Mouse (Mus musculus) intestine, embryonic 16.5 days (tissue): ENCODE results near the gene Trhde. TPM values are rescaled to one million over a fixed set of nuclear protein-coding genes. Genes with fewer than 3 reads are reported as not detected.

Experiments used
- ATAC-seq: fragments of 200-750 bp; cut with Nextera tagmentation; 2 replicates; pipeline ENCODE4 v1.8.0; 2017; ENCODE audit warnings: moderate TSS enrichment, moderate library complexity
- H3K27ac ChIP-seq: fragments of 300-500 bp; sonication (generic); 2 replicates; pipeline ENCODE4 v1.5.1; 2014; ENCODE audit warnings: mild to moderate bottlenecking, low read length
- H3K27me3 ChIP-seq: fragments of 300-500 bp; sonication (generic); replicated peaks from 2 replicates; pipeline ENCODE4 v1.6.1; 2014; ENCODE audit warnings: low read length, control low read depth, mixed read lengths; ENCODE audit not compliant: control insufficient read depth, insufficient read depth
- H3K36me3 ChIP-seq: fragments of 300-500 bp; sonication (generic); 2 replicates; pipeline ENCODE4 v1.6.1; 2014; ENCODE audit warnings: low read length, control low read depth; ENCODE audit not compliant: control insufficient read depth, insufficient read depth
- H3K4me1 ChIP-seq: fragments of 300-500 bp; sonication (generic); 2 replicates; pipeline ENCODE4 v1.6.1; 2014; ENCODE audit warnings: low read length, control low read depth, mixed read lengths; ENCODE audit not compliant: control insufficient read depth, insufficient read depth
- H3K4me2 ChIP-seq: fragments of 300-500 bp; sonication (generic); 2 replicates; pipeline ENCODE4 v1.6.1; 2014; ENCODE audit warnings: low read depth, low read length, control low read depth
- H3K4me3 ChIP-seq: fragments of 300-500 bp; sonication (generic); 2 replicates; pipeline ENCODE4 v1.5.1; 2014; ENCODE audit warnings: mild to moderate bottlenecking, low read length
- H3K9ac ChIP-seq: fragments of 300-500 bp; sonication (generic); 2 replicates; pipeline ENCODE4 v1.6.1; 2014; ENCODE audit warnings: low read depth, low read length
- H3K9me3 ChIP-seq: fragments of 300-500 bp; sonication (generic); 2 replicates; pipeline ENCODE4 v1.6.1; 2016; ENCODE audit warnings: low read length, control low read depth; ENCODE audit not compliant: control insufficient read depth
- WGBS: fragments of 180-500 bp; shearing (Covaris S2); extraction: QIAGEN DNeasy Blood & Tissue Kit; methylation state at CpG from one replicate; pipeline ENCODE4 v1.1.7; 2014; 5-methylcytosine and 5-hydroxymethylcytosine counted together
- polyA plus RNA-seq: library from polyadenylated mRNA; unstranded; fragments of >200 nt; fragmentation: Nextera tagmentation; extraction: Ambion mirVana; gene quantifications from 2 replicates; pipeline ENCODE4 v1.2.1, GENCODE M21; 2015

Trhde gene
- polyA plus RNA-seq, 1 experiment from 2014 or later, result 0.27 TPM

DNA sequence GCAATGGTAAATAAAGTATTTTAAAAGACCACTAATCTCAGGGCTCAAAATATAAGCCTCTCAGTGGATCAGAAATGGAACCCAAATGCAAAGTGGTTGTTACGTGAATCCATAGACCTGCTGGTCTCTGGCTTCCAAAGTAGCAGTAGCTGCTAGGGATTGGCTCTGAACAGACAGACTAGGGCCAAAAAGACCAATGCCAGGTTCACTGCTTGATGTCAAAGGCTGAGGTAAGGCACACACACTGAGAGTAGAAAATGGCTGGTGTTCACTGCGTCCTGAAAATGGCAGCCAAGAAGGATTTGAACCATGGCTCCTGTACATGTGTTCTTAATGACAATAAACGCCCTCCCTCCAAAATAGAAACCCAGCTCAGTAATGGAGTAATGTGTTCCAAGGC lies 209.1 kb downstream of the Trhde start:
- 84% methylated on average over 3 of the region's 3 CpGs for WGBS
- H3K9me3 ChIP-seq, result no peaks in the 10 kb centered on the region
- ATAC-seq, result no peak
- no peaks in the 10 kb centered on the region for H3K36me3 ChIP-seq
- H3K4me2 ChIP-seq, result no peak overlapping the region
- no peak overlapping the region for H3K27ac ChIP-seq
- no peaks in the 10 kb centered on the region for H3K4me1 ChIP-seq
- no peak overlapping the region for H3K9ac ChIP-seq
- H3K4me3 ChIP-seq, result no peak overlapping the region
- H3K27me3 ChIP-seq, result no peaks in the 10 kb centered on the region

DNA sequence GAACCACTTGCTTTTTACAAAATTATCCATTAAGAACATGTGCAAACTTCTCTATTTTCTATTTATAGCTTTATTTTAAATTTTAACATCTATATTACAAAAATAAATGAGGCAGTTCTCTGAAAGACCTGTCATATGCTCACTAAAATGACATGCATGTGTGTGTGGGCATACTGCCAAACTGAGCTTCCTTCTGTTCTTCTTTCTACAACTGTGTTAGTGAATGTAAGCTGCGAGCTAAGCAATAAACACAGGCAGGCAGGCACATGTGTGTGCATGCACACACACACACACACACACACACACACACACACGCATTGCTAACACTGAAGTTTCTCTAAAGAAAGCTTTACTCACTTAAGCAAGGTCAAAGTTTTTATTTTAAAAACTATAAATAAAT lies 223.2 kb downstream of the Trhde start:
- 73% methylated on average over 2 of the region's 2 CpGs for WGBS
- no peaks in the 10 kb centered on the region for H3K27me3 ChIP-seq
- H3K36me3 ChIP-seq, result no peaks in the 10 kb centered on the region
- no peaks in the 10 kb centered on the region for H3K4me1 ChIP-seq
- no peak overlapping the region for H3K4me2 ChIP-seq
- no peak overlapping the region for H3K9ac ChIP-seq
- no peak overlapping the region for H3K27ac ChIP-seq
- ATAC-seq, result no peak
- H3K9me3 ChIP-seq, result no peaks in the 10 kb centered on the region
- H3K4me3 ChIP-seq, result no peak overlapping the region

DNA sequence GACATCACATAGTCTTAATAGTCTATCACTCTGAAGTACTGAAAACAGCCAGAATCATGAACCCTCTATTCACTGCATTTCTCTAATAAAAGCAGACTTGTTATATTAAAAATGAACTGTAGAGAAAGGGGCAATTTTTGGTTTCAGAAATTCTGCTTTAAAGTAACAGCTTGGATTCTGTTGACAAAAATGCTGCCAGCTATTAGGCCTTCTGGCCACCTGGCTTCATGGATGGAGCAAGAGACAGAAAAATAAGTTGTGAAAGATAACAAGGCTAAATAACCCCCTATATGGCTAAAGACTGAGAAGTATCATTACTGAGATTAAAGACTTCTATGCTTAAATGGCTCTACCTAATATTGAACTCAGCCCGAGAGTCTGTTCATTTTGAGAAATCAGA lies 234.2 kb downstream of the Trhde start:
- no peak overlapping the region for H3K9ac ChIP-seq
- H3K4me2 ChIP-seq, result no peak overlapping the region
- H3K27ac ChIP-seq, result no peak overlapping the region
- no peaks in the 10 kb centered on the region for H3K9me3 ChIP-seq
- H3K27me3 ChIP-seq, result no peaks in the 10 kb centered on the region
- H3K36me3 ChIP-seq, result no peaks in the 10 kb centered on the region
- H3K4me1 ChIP-seq, result no peaks in the 10 kb centered on the region
- no peak for ATAC-seq
- no peak overlapping the region for H3K4me3 ChIP-seq
- WGBS, result 83% methylated on average over 1 of the region's 1 CpGs

DNA sequence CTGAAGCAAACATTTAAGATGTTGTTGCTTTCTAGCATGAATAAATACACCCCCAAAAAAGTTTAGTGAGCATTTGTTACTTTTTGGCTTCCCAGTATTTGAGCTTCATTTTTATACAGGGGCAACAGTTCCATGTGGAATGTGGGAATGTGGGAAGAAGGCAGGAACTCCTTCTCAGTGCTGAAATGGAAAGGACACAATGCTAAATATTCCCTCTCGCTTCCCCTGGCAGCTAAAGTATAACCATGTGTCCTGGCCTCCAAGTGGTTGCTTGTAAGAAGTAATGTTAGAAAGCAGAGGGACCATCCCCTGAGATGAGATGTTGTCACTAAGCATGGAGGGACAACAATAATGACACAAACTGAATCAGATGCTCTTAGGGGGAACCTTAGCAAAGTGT lies 292.9 kb downstream of the Trhde start:
- no peak overlapping the region for H3K4me3 ChIP-seq
- 81% methylated on average over 1 of the region's 1 CpGs for WGBS
- H3K36me3 ChIP-seq, result no peaks in the 10 kb centered on the region
- no peak overlapping the region for H3K4me2 ChIP-seq
- no peak overlapping the region for H3K9ac ChIP-seq
- no peaks in the 10 kb centered on the region for H3K9me3 ChIP-seq
- H3K4me1 ChIP-seq, result no peaks in the 10 kb centered on the region
- H3K27ac ChIP-seq, result no peak overlapping the region
- H3K27me3 ChIP-seq, result no peaks in the 10 kb centered on the region
- ATAC-seq, result no peak

GRCm38 (mm10) chr10:114488806-114489205 lies 313.3 kb downstream of the Trhde start:
- no peaks in the 10 kb centered on the region for H3K36me3 ChIP-seq
- H3K4me1 ChIP-seq, result no peaks in the 10 kb centered on the region
- no peaks in the 10 kb centered on the region for H3K9me3 ChIP-seq
- ATAC-seq, result no peak
- no peaks in the 10 kb centered on the region for H3K27me3 ChIP-seq
- WGBS, result 84% methylated on average over 4 of the region's 4 CpGs
- H3K4me2 ChIP-seq, result no peak overlapping the region
- H3K9ac ChIP-seq, result no peak overlapping the region
- H3K27ac ChIP-seq, result no peak overlapping the region
- no peak overlapping the region for H3K4me3 ChIP-seq

- no peak for ATAC-seq
- Histone ChIP-seq H3K4me3 (no peak overlapping the region), H3K4me1 (no peaks in the 10 kb centered on the region), H3K4me2 (no peak overlapping the region), H3K27me3 (no peaks in the 10 kb centered on the region), H3K27ac (no peak overlapping the region), H3K9ac (no peak overlapping the region), H3K36me3 (no peaks in the 10 kb centered on the region), H3K9me3 (no peaks in the 10 kb centered on the region)
- WGBS, result 65% methylated on average over 3 of the region's 3 CpGs
These were observed 346.5 kb downstream of the Trhde start for GRCm38 (mm10) chr10:114455591-114455990.

GRCm38 (mm10) chr10:114448116-114448515 lies 354.0 kb downstream of the Trhde start:
- H3K4me3 ChIP-seq, result no peak overlapping the region
- no peaks in the 10 kb centered on the region for H3K36me3 ChIP-seq
- 75% methylated on average over 6 of the region's 6 CpGs for WGBS
- no peaks in the 10 kb centered on the region for H3K27me3 ChIP-seq
- H3K4me2 ChIP-seq, result no peak overlapping the region
- no peaks in the 10 kb centered on the region for H3K9me3 ChIP-seq
- no peak overlapping the region for H3K27ac ChIP-seq
- ATAC-seq, result no peak
- H3K4me1 ChIP-seq, result no peaks in the 10 kb centered on the region
- H3K9ac ChIP-seq, result no peak overlapping the region

DNA sequence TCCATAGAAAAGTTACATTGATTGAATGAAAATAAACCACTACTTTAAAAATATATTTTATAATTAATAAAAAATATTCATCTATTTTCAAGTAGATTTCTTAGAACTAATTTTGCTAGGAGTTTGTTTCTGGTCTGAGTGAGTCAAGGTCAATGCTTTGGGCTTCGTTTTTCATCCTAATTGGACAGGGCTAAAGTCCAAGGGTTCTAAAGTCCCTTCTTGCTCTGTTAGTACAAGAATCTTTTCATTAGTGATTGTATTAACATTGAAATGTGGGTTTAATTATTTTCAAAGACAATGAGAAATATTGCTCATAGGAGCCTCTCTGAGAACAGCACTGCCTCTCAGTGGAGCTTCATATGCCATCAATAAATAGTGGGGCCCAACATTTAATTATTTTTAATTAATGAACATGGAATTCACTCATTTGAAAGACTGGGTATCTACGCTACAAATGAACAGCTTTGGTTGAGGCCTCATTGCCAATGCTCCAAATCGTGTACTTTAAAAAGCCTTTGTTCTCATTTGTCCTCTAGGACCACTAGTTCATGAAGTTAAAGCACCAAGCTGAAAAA lies 383.1 kb downstream of the Trhde start:
- 68% methylated on average over 3 of the region's 3 CpGs for WGBS
- H3K4me3 ChIP-seq, result no peak overlapping the region
- H3K36me3 ChIP-seq, result no peaks in the 10 kb centered on the region
- H3K27me3 ChIP-seq, result no peaks in the 10 kb centered on the region
- no peaks in the 10 kb centered on the region for H3K4me1 ChIP-seq
- H3K9ac ChIP-seq, result no peak overlapping the region
- no peak overlapping the region for H3K4me2 ChIP-seq
- ATAC-seq, result no peak
- H3K27ac ChIP-seq, result no peak overlapping the region
- no peaks in the 10 kb centered on the region for H3K9me3 ChIP-seq

GRCm38 (mm10) chr10:114415717-114416116 lies 386.4 kb downstream of the Trhde start:
- Histone ChIP-seq H3K27ac (no peak overlapping the region), H3K27me3 (no peaks in the 10 kb centered on the region), H3K36me3 (no peaks in the 10 kb centered on the region), H3K4me3 (no peak overlapping the region), H3K4me1 (no peaks in the 10 kb centered on the region), H3K9ac (no peak overlapping the region), H3K4me2 (no peak overlapping the region), H3K9me3 (no peaks in the 10 kb centered on the region)
- 81% methylated on average over 2 of the region's 2 CpGs for WGBS
- no peak for ATAC-seq

DNA sequence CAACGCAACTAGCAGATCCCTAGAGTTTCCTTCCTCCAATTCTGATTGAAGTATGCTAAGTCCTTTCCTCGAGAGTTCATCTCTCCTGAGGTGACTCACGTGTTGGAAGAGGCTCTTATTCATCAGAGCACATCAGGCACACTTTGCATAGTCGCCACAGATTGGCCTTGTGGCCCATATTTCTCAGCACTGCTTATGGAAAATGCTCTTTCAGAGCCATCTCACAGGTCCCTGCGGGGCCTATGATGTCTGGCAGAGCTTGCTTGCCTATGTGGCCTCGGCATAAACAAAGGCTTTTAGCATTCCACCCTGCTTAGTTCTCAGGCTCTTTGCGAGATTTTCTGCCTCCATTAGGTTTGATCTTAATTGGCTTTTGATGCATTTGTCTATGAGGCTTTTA lies 396.8 kb downstream of the Trhde start:
- no peak for ATAC-seq
- no peaks in the 10 kb centered on the region for H3K9me3 ChIP-seq
- no peak overlapping the region for H3K27ac ChIP-seq
- H3K9ac ChIP-seq, result no peak overlapping the region
- WGBS, result 59% methylated on average over 7 of the region's 7 CpGs
- H3K4me1 ChIP-seq, result no peaks in the 10 kb centered on the region
- H3K4me3 ChIP-seq, result no peak overlapping the region
- no peaks in the 10 kb centered on the region for H3K27me3 ChIP-seq
- H3K36me3 ChIP-seq, result no peaks in the 10 kb centered on the region
- no peak overlapping the region for H3K4me2 ChIP-seq
